Mouse (Mus musculus) intestine, embryonic 15.5 days (tissue): ENCODE results near the gene Sox5. TPM values are rescaled to one million over a fixed set of nuclear protein-coding genes. Genes with fewer than 3 reads are reported as not detected.

Source experiments
- ATAC-seq: fragments of 200-750 bp; cut with Nextera tagmentation; 2 replicates; pipeline ENCODE4 v1.8.0; 2017; ENCODE audit warnings: moderate TSS enrichment, moderate library complexity
- H3K27ac ChIP-seq: fragments of 300-500 bp; sonication (generic); 2 replicates; pipeline ENCODE4 v1.5.1; 2015; ENCODE audit warnings: mild to moderate bottlenecking, inconsistent platforms
- H3K27me3 ChIP-seq: fragments of 300-500 bp; sonication (generic); replicated peaks from 2 replicates; pipeline ENCODE4 v1.6.1; 2015; ENCODE audit warnings: inconsistent platforms
- H3K36me3 ChIP-seq: fragments of 300-500 bp; sonication (generic); 2 replicates; pipeline ENCODE4 v1.6.1; 2015; ENCODE audit warnings: inconsistent platforms
- H3K4me1 ChIP-seq: fragments of 300-500 bp; sonication (generic); replicated peaks from 2 replicates; pipeline ENCODE4 v1.6.1; 2015; ENCODE audit warnings: inconsistent platforms
- H3K4me2 ChIP-seq: fragments of 300-500 bp; sonication (generic); replicated peaks from 2 replicates; pipeline ENCODE4 v1.6.1; 2015; ENCODE audit warnings: mild to moderate bottlenecking, inconsistent platforms
- H3K4me3 ChIP-seq: fragments of 300-500 bp; sonication (generic); replicated peaks from 2 replicates; pipeline ENCODE4 v1.5.1; 2015; ENCODE audit warnings: inconsistent platforms
- H3K9ac ChIP-seq: fragments of 300-500 bp; sonication (generic); 2 replicates; pipeline ENCODE4 v1.6.1; 2015; ENCODE audit warnings: inconsistent platforms
- H3K9me3 ChIP-seq: fragments of 300-500 bp; sonication (generic); 2 replicates; pipeline ENCODE4 v1.6.1; 2016; ENCODE audit warnings: inconsistent platforms
- WGBS: fragments of 180-500 bp; shearing (Covaris S2); methylation state at CpG from one replicate; pipeline ENCODE4 v1.1.7; 2015; 5-methylcytosine and 5-hydroxymethylcytosine counted together
- polyA plus RNA-seq: library from polyadenylated mRNA; unstranded; fragments of >200 nt; fragmentation: Nextera tagmentation; extraction: Ambion mirVana; gene quantifications from 2 replicates; pipeline ENCODE4 v1.2.1, GENCODE M21; 2015

Sox5 gene
- polyA plus RNA-seq, 1 experiment from 2014 or later, result 12.9 TPM

GRCm38 (mm10) chr6:144387539-144388255 lies 394.1 kb downstream of the Sox5 start:
- no peaks in the 10 kb centered on the region for H3K9me3 ChIP-seq
- H3K4me3 ChIP-seq, result no peak overlapping the region
- no peak for ATAC-seq
- no peaks in the 10 kb centered on the region for H3K36me3 ChIP-seq
- H3K27ac ChIP-seq, result no peak overlapping the region
- no peaks in the 10 kb centered on the region for H3K27me3 ChIP-seq
- H3K4me2 ChIP-seq, result no peak overlapping the region
- no peaks in the 10 kb centered on the region for H3K4me1 ChIP-seq
- no peak overlapping the region for H3K9ac ChIP-seq
- WGBS, result 78% methylated on average over 17 of the region's 17 CpGs

- Histone ChIP-seq H3K27me3 (no peaks in the 10 kb centered on the region), H3K4me3 (no peak overlapping the region), H3K27ac (no peak overlapping the region), H3K4me1 (no peaks in the 10 kb centered on the region), H3K36me3 (no peaks in the 10 kb centered on the region), H3K9me3 (no peaks in the 10 kb centered on the region), H3K4me2 (no peak overlapping the region), H3K9ac (no peak overlapping the region)
- WGBS, result 59% methylated on average over 6 of the region's 6 CpGs
- no peak for ATAC-seq
Observed at GRCm38 (mm10) chr6:144380641-144381040, 401.1 kb downstream of the Sox5 start.

GRCm38 (mm10) chr6:144380171-144380570 lies 401.6 kb downstream of the Sox5 start:
- H3K27me3 ChIP-seq, result no peaks in the 10 kb centered on the region
- ATAC-seq, result no peak
- H3K27ac ChIP-seq, result no peak overlapping the region
- H3K4me1 ChIP-seq, result no peaks in the 10 kb centered on the region
- 78% methylated on average over 15 of the region's 15 CpGs for WGBS
- H3K36me3 ChIP-seq, result no peaks in the 10 kb centered on the region
- no peaks in the 10 kb centered on the region for H3K9me3 ChIP-seq
- H3K4me2 ChIP-seq, result no peak overlapping the region
- H3K9ac ChIP-seq, result no peak overlapping the region
- no peak overlapping the region for H3K4me3 ChIP-seq

- Histone ChIP-seq H3K4me2 (no peak overlapping the region), H3K4me1 (no peaks in the 10 kb centered on the region), H3K27ac (no peak overlapping the region), H3K9ac (no peak overlapping the region), H3K9me3 (no peaks in the 10 kb centered on the region), H3K27me3 (no peaks in the 10 kb centered on the region), H3K4me3 (no peak overlapping the region), H3K36me3 (no peaks in the 10 kb centered on the region)
- 69% methylated on average over 11 of the region's 11 CpGs for WGBS
- ATAC-seq, result no peak
Observed at GRCm38 (mm10) chr6:144374810-144375209, 407.0 kb downstream of the Sox5 start.

- no peaks in the 10 kb centered on the region for H3K36me3 ChIP-seq
- WGBS, result 54% methylated on average over 10 of the region's 10 CpGs
- H3K4me3 ChIP-seq, result no peak overlapping the region
- no peaks in the 10 kb centered on the region for H3K27me3 ChIP-seq
- no peaks in the 10 kb centered on the region for H3K9me3 ChIP-seq
- no peak overlapping the region for H3K4me2 ChIP-seq
- H3K27ac ChIP-seq, result no peak overlapping the region
- no peaks in the 10 kb centered on the region for H3K4me1 ChIP-seq
- no peak overlapping the region for H3K9ac ChIP-seq
- ATAC-seq, result peak; percentile 86
Observed at GRCm38 (mm10) chr6:144370699-144371098, 411.1 kb downstream of the Sox5 start.

GRCm38 (mm10) chr6:144367626-144368077 lies 414.1 kb downstream of the Sox5 start:
- H3K9ac ChIP-seq, result no peak overlapping the region
- no peak overlapping the region for H3K27ac ChIP-seq
- no peak overlapping the region for H3K4me3 ChIP-seq
- no peaks in the 10 kb centered on the region for H3K36me3 ChIP-seq
- no peaks in the 10 kb centered on the region for H3K4me1 ChIP-seq
- WGBS, result 84% methylated on average over 11 of the region's 11 CpGs
- no peaks in the 10 kb centered on the region for H3K9me3 ChIP-seq
- H3K4me2 ChIP-seq, result no peak overlapping the region
- H3K27me3 ChIP-seq, result no peaks in the 10 kb centered on the region
- ATAC-seq, result no peak

GRCm38 (mm10) chr6:144361267-144362038 lies 420.3 kb downstream of the Sox5 start:
- H3K27ac ChIP-seq, result no peak overlapping the region
- no peak for ATAC-seq
- H3K9ac ChIP-seq, result no peak overlapping the region
- H3K4me2 ChIP-seq, result no peak overlapping the region
- H3K4me3 ChIP-seq, result no peak overlapping the region
- 26% methylated on average over 5 of the region's 5 CpGs for WGBS
- H3K36me3 ChIP-seq, result no peaks in the 10 kb centered on the region
- H3K27me3 ChIP-seq, result no peaks in the 10 kb centered on the region
- no peaks in the 10 kb centered on the region for H3K4me1 ChIP-seq
- H3K9me3 ChIP-seq, result no peaks in the 10 kb centered on the region

- Histone ChIP-seq H3K27me3 (no peaks in the 10 kb centered on the region), H3K9ac (no peak overlapping the region), H3K27ac (no peak overlapping the region), H3K36me3 (no peaks in the 10 kb centered on the region), H3K9me3 (no peaks in the 10 kb centered on the region), H3K4me3 (no peak overlapping the region), H3K4me2 (no peak overlapping the region), H3K4me1 (no peaks in the 10 kb centered on the region)
- 66% methylated on average over 4 of the region's 4 CpGs for WGBS
- no peak for ATAC-seq
Observed at GRCm38 (mm10) chr6:144357081-144357480, 424.7 kb downstream of the Sox5 start.

GRCm38 (mm10) chr6:144351049-144351448 lies 430.7 kb downstream of the Sox5 start:
- H3K27ac ChIP-seq, result no peak overlapping the region
- H3K4me3 ChIP-seq, result no peak overlapping the region
- WGBS, result 74% methylated on average over 6 of the region's 6 CpGs
- no peaks in the 10 kb centered on the region for H3K4me1 ChIP-seq
- no peak overlapping the region for H3K4me2 ChIP-seq
- no peaks in the 10 kb centered on the region for H3K36me3 ChIP-seq
- no peak overlapping the region for H3K9ac ChIP-seq
- no peak for ATAC-seq
- H3K9me3 ChIP-seq, result no peaks in the 10 kb centered on the region
- H3K27me3 ChIP-seq, result no peaks in the 10 kb centered on the region

GRCm38 (mm10) chr6:144343338-144343737 lies 438.4 kb downstream of the Sox5 start:
- H3K4me3 ChIP-seq, result no peak overlapping the region
- WGBS, result 54% methylated on average over 11 of the region's 11 CpGs

GRCm38 (mm10) chr6:144339554-144339953 lies 442.2 kb downstream of the Sox5 start:
- H3K4me2 ChIP-seq, result no peak overlapping the region
- 93% methylated on average over 3 of the region's 3 CpGs for WGBS
- H3K4me1 ChIP-seq, result no peaks in the 10 kb centered on the region
- no peak overlapping the region for H3K27ac ChIP-seq
- H3K9me3 ChIP-seq, result no peaks in the 10 kb centered on the region
- no peak for ATAC-seq
- no peak overlapping the region for H3K9ac ChIP-seq
- H3K36me3 ChIP-seq, result no peaks in the 10 kb centered on the region
- no peaks in the 10 kb centered on the region for H3K27me3 ChIP-seq
- H3K4me3 ChIP-seq, result no peak overlapping the region

More at GRCm38 (mm10) chr6:144343338-144343737, 438.4 kb downstream of the Sox5 start:
- Histone ChIP-seq H3K9ac (no peak overlapping the region), H3K27ac (no peak overlapping the region), H3K27me3 (no peaks in the 10 kb centered on the region), H3K9me3 (no peaks in the 10 kb centered on the region), H3K36me3 (no peaks in the 10 kb centered on the region), H3K4me1 (no peaks in the 10 kb centered on the region), H3K4me2 (no peak overlapping the region)
- no peak for ATAC-seq

- no peaks in the 10 kb centered on the region for H3K36me3 ChIP-seq
- H3K4me1 ChIP-seq, result no peaks in the 10 kb centered on the region
- H3K9me3 ChIP-seq, result no peaks in the 10 kb centered on the region
- no peak overlapping the region for H3K4me2 ChIP-seq
- WGBS, result 73% methylated on average over 13 of the region's 13 CpGs
- H3K4me3 ChIP-seq, result no peak overlapping the region
- no peak overlapping the region for H3K9ac ChIP-seq
- ATAC-seq, result no peak
- H3K27me3 ChIP-seq, result no peaks in the 10 kb centered on the region
- H3K27ac ChIP-seq, result no peak overlapping the region
Observed at GRCm38 (mm10) chr6:144339006-144339405, 442.8 kb downstream of the Sox5 start.

- no peaks in the 10 kb centered on the region for H3K36me3 ChIP-seq
- no peak for ATAC-seq
- no peak overlapping the region for H3K27ac ChIP-seq
- H3K9ac ChIP-seq, result no peak overlapping the region
- no peak overlapping the region for H3K4me3 ChIP-seq
- H3K4me1 ChIP-seq, result no peaks in the 10 kb centered on the region
- no peaks in the 10 kb centered on the region for H3K27me3 ChIP-seq
- WGBS, result 77% methylated on average over 4 of the region's 4 CpGs
- H3K4me2 ChIP-seq, result no peak overlapping the region
- H3K9me3 ChIP-seq, result no peaks in the 10 kb centered on the region
Observed at GRCm38 (mm10) chr6:144338221-144338620, 443.6 kb downstream of the Sox5 start.
